Mouse (Mus musculus) brain, adult 2 months (tissue): ENCODE results near the gene Apod.

Experiments
- DNase-seq: peaks from one replicate; pipeline ENCODE4 v3.0.0; 2011; ENCODE audit warnings: low read depth, low spot score

The Apod gene

GRCm38 (mm10) chr16:31314497-31315233 is at the start of gene Apod:
Gene Apod, minus strand, starts transcription at chr16:31314808.
- DNase-seq: peak; percentile 88

GRCm38 (mm10) chr16:31363685-31364436 is 49.3 kb upstream of the Apod start:
- no peak for DNase-seq

- DNase-seq: no peak
These were observed 44.9 kb upstream of the Apod start for GRCm38 (mm10) chr16:31359542-31359941.

GRCm38 (mm10) chr16:31358991-31359390 is 44.4 kb upstream of the Apod start:
- no peak for DNase-seq

GRCm38 (mm10) chr16:31358576-31358975 is 44.0 kb upstream of the Apod start:
- no peak for DNase-seq

GRCm38 (mm10) chr16:31355882-31356281 is 41.3 kb upstream of the Apod start:
- no peak for DNase-seq

- DNase-seq: peak; percentile 84
These were observed 40.0 kb upstream of the Apod start for GRCm38 (mm10) chr16:31354341-31355329.

- DNase-seq: peak; percentile 60
These were observed 38.4 kb upstream of the Apod start for GRCm38 (mm10) chr16:31352996-31353395.

- peak; percentile 88 for DNase-seq
These were observed 33.0 kb upstream of the Apod start for GRCm38 (mm10) chr16:31347581-31347980.

GRCm38 (mm10) chr16:31342966-31343365 is 28.4 kb upstream of the Apod start:
- DNase-seq: no peak

GRCm38 (mm10) chr16:31342556-31342955 is 27.9 kb upstream of the Apod start:
- DNase-seq: no peak

GRCm38 (mm10) chr16:31339332-31339731 is 24.7 kb upstream of the Apod start:
- DNase-seq: no peak

GRCm38 (mm10) chr16:31337956-31338355 is 23.3 kb upstream of the Apod start:
- DNase-seq: no peak

GRCm38 (mm10) chr16:31334796-31335195 is 20.2 kb upstream of the Apod start:
- no peak for DNase-seq

- no peak for DNase-seq
These were observed 18.0 kb upstream of the Apod start for GRCm38 (mm10) chr16:31332586-31332985.

GRCm38 (mm10) chr16:31330970-31331369 is 16.4 kb upstream of the Apod start:
- peak; percentile 7 for DNase-seq

- DNase-seq: no peak
These were observed 15.1 kb upstream of the Apod start for GRCm38 (mm10) chr16:31329668-31330067.

GRCm38 (mm10) chr16:31327891-31328290 is 13.3 kb upstream of the Apod start:
- no peak for DNase-seq

GRCm38 (mm10) chr16:31327430-31327829 is 12.8 kb upstream of the Apod start:
- DNase-seq: no peak

- DNase-seq: no peak
These were observed 12.1 kb upstream of the Apod start for GRCm38 (mm10) chr16:31326679-31327078.

GRCm38 (mm10) chr16:31325966-31326365 is 11.4 kb upstream of the Apod start:
- DNase-seq: no peak

- DNase-seq: no peak
These were observed 10.5 kb upstream of the Apod start for GRCm38 (mm10) chr16:31325120-31325519.
